Mouse (Mus musculus): ENCODE measurements around the gene C77080. TPM values are rescaled to one million over a fixed set of nuclear protein-coding genes. Genes with fewer than 3 reads are reported as not detected.

The C77080 gene
- polyA plus RNA-seq, 1 experiment from 2014 or later = 0.85 TPM

- H3K4me3 ChIP-seq (ENCODE audit: low read depth, low read length) = no peak overlapping the region
- 65% methylated on average over 4 of the region's 4 CpGs for WGBS (ENCODE audit: insufficient replicate concordance)
- peaks cover 27% of the 10 kb centered on the region for H3K4me1 ChIP-seq (ENCODE audit: control insufficient read depth, low read depth, low read length)
- no peaks in the 10 kb centered on the region for H3K9me3 ChIP-seq (replicated peaks; ENCODE audit: control insufficient read depth, low read length)
- H3K27ac ChIP-seq (ENCODE audit: low read length) = no peak overlapping the region
- no peaks in the 10 kb centered on the region for H3K27me3 ChIP-seq (ENCODE audit: control insufficient read depth, insufficient read depth, low read depth, low read length)
- no peak overlapping the region for H3K9ac ChIP-seq (ENCODE audit: low read depth, low read length)
- no peak for ATAC-seq (ENCODE audit: low read depth)
- H3K36me3 ChIP-seq (ENCODE audit: control insufficient read depth, insufficient read depth) = no peaks in the 10 kb centered on the region
- H3K4me2 ChIP-seq (ENCODE audit: low read depth, low read length) = no peak overlapping the region
Observed at GRCm38 (mm10) chr4:129259101-129259500, 2.1 kb downstream of the C77080 start.

- Histone ChIP-seq H3K27ac (ENCODE audit: low read length) (no peak overlapping the region), H3K4me3 (ENCODE audit: low read depth, low read length) (no peak overlapping the region), H3K4me1 (ENCODE audit: control insufficient read depth, low read depth, low read length) (peaks cover 16% of the 10 kb centered on the region), H3K27me3 (ENCODE audit: control insufficient read depth, insufficient read depth, low read depth, low read length) (no peaks in the 10 kb centered on the region), H3K36me3 (ENCODE audit: control insufficient read depth, insufficient read depth) (no peaks in the 10 kb centered on the region), H3K4me2 (ENCODE audit: low read depth, low read length) (peak overlapping the region; percentile 7; the same call in 1 of the 2 replicates), H3K9me3 (replicated peaks; ENCODE audit: control insufficient read depth, low read length) (no peaks in the 10 kb centered on the region), H3K9ac (ENCODE audit: low read depth, low read length) (no peak overlapping the region)
- peak; percentile 82 for ATAC-seq (ENCODE audit: low read depth)
- WGBS (ENCODE audit: insufficient replicate concordance) = 16% methylated on average over 8 of the region's 8 CpGs
Observed at GRCm38 (mm10) chr4:129256450-129257380, 4.5 kb downstream of the C77080 start.

GRCm38 (mm10) chr4:129254571-129254970 lies 6.6 kb downstream of the C77080 start:
- no peaks in the 10 kb centered on the region for H3K9me3 ChIP-seq (replicated peaks; ENCODE audit: control insufficient read depth, low read length)
- H3K4me1 ChIP-seq (ENCODE audit: control insufficient read depth, low read depth, low read length) = peaks cover 22% of the 10 kb centered on the region
- H3K27me3 ChIP-seq (ENCODE audit: control insufficient read depth, insufficient read depth, low read depth, low read length) = peaks cover 7% of the 10 kb centered on the region
- H3K36me3 ChIP-seq (ENCODE audit: control insufficient read depth, insufficient read depth) = no peaks in the 10 kb centered on the region
- H3K9ac ChIP-seq (ENCODE audit: low read depth, low read length) = no peak overlapping the region
- WGBS (ENCODE audit: insufficient replicate concordance) = 65% methylated on average over 3 of the region's 3 CpGs
- H3K27ac ChIP-seq (ENCODE audit: low read length) = no peak overlapping the region
- H3K4me2 ChIP-seq (ENCODE audit: low read depth, low read length) = no peak overlapping the region
- H3K4me3 ChIP-seq (ENCODE audit: low read depth, low read length) = no peak overlapping the region
- ATAC-seq (ENCODE audit: low read depth) = no peak

GRCm38 (mm10) chr4:129252492-129252891 lies 8.7 kb downstream of the C77080 start:
- H3K4me1 ChIP-seq (ENCODE audit: control insufficient read depth, low read depth, low read length) = peaks cover 35% of the 10 kb centered on the region
- no peaks in the 10 kb centered on the region for H3K9me3 ChIP-seq (replicated peaks; ENCODE audit: control insufficient read depth, low read length)
- no peak overlapping the region for H3K4me3 ChIP-seq (ENCODE audit: low read depth, low read length)
- H3K36me3 ChIP-seq (ENCODE audit: control insufficient read depth, insufficient read depth) = no peaks in the 10 kb centered on the region
- H3K4me2 ChIP-seq (ENCODE audit: low read depth, low read length) = no peak overlapping the region
- H3K27me3 ChIP-seq (ENCODE audit: control insufficient read depth, insufficient read depth, low read depth, low read length) = peaks cover 28% of the 10 kb centered on the region
- no peak for ATAC-seq (ENCODE audit: low read depth)
- H3K27ac ChIP-seq (ENCODE audit: low read length) = no peak overlapping the region
- WGBS (ENCODE audit: insufficient replicate concordance) = 73% methylated on average over 2 of the region's 2 CpGs
- no peak overlapping the region for H3K9ac ChIP-seq (ENCODE audit: low read depth, low read length)

GRCm38 (mm10) chr4:129251482-129252125 lies 9.6 kb downstream of the C77080 start:
- ATAC-seq (ENCODE audit: low read depth) = no peak
- Histone ChIP-seq H3K4me1 (ENCODE audit: control insufficient read depth, low read depth, low read length) (peaks cover 27% of the 10 kb centered on the region), H3K27ac (ENCODE audit: low read length) (peak overlapping the region; percentile 63), H3K27me3 (ENCODE audit: control insufficient read depth, insufficient read depth, low read depth, low read length) (peaks cover 37% of the 10 kb centered on the region), H3K36me3 (ENCODE audit: control insufficient read depth, insufficient read depth) (no peaks in the 10 kb centered on the region), H3K9me3 (replicated peaks; ENCODE audit: control insufficient read depth, low read length) (no peaks in the 10 kb centered on the region), H3K4me3 (ENCODE audit: low read depth, low read length) (no peak overlapping the region), H3K4me2 (ENCODE audit: low read depth, low read length) (peak overlapping the region; percentile 44), H3K9ac (ENCODE audit: low read depth, low read length) (no peak overlapping the region)
- 12% methylated on average over 15 of the region's 15 CpGs for whole genome bisulfite sequencing (ENCODE audit: insufficient replicate concordance)

GRCm38 (mm10) chr4:129250759-129251481 lies 10.3 kb downstream of the C77080 start:
- ATAC-seq (ENCODE audit: low read depth) = peak; percentile 60
- H3K9ac ChIP-seq (ENCODE audit: low read depth, low read length) = no peak overlapping the region

GRCm38 (mm10) chr4:129249288-129249687 lies 11.9 kb downstream of the C77080 start:
- Histone ChIP-seq H3K4me2 (ENCODE audit: low read depth, low read length) (no peak overlapping the region), H3K9ac (ENCODE audit: low read depth, low read length) (no peak overlapping the region), H3K4me1 (ENCODE audit: control insufficient read depth, low read depth, low read length) (peaks cover 31% of the 10 kb centered on the region), H3K27me3 (ENCODE audit: control insufficient read depth, insufficient read depth, low read depth, low read length) (peaks cover 50% of the 10 kb centered on the region), H3K9me3 (replicated peaks; ENCODE audit: control insufficient read depth, low read length) (no peaks in the 10 kb centered on the region), H3K27ac (ENCODE audit: low read length) (no peak overlapping the region), H3K4me3 (ENCODE audit: low read depth, low read length) (no peak overlapping the region), H3K36me3 (ENCODE audit: control insufficient read depth, insufficient read depth) (no peaks in the 10 kb centered on the region)
- ATAC-seq (ENCODE audit: low read depth) = no peak
- 56% methylated on average over 7 of the region's 7 CpGs for WGBS (ENCODE audit: insufficient replicate concordance)

More at GRCm38 (mm10) chr4:129250759-129251481, 10.3 kb downstream of the C77080 start:
- H3K4me2 ChIP-seq (ENCODE audit: low read depth, low read length) = peak overlapping the region; percentile 44
- peaks cover 44% of the 10 kb centered on the region for H3K27me3 ChIP-seq (ENCODE audit: control insufficient read depth, insufficient read depth, low read depth, low read length)
- no peaks in the 10 kb centered on the region for H3K9me3 ChIP-seq (replicated peaks; ENCODE audit: control insufficient read depth, low read length)
- no peak overlapping the region for H3K4me3 ChIP-seq (ENCODE audit: low read depth, low read length)
- H3K36me3 ChIP-seq (ENCODE audit: control insufficient read depth, insufficient read depth) = no peaks in the 10 kb centered on the region
- 38% methylated on average over 15 of the region's 15 CpGs for WGBS (ENCODE audit: insufficient replicate concordance)
- peaks cover 21% of the 10 kb centered on the region for H3K4me1 ChIP-seq (ENCODE audit: control insufficient read depth, low read depth, low read length)
- H3K27ac ChIP-seq (ENCODE audit: low read length) = peak overlapping the region; percentile 63

- Histone ChIP-seq H3K9me3 (replicated peaks; ENCODE audit: control insufficient read depth, low read length) (no peaks in the 10 kb centered on the region), H3K4me3 (ENCODE audit: low read depth, low read length) (peak overlapping the region; percentile 70), H3K27me3 (ENCODE audit: control insufficient read depth, insufficient read depth, low read depth, low read length) (peaks cover 50% of the 10 kb centered on the region), H3K27ac (ENCODE audit: low read length) (peak overlapping the region; percentile 56; the same call in 1 of the 2 replicates), H3K4me1 (ENCODE audit: control insufficient read depth, low read depth, low read length) (peaks cover 31% of the 10 kb centered on the region), H3K9ac (ENCODE audit: low read depth, low read length) (peak overlapping the region; percentile 67), H3K36me3 (ENCODE audit: control insufficient read depth, insufficient read depth) (no peaks in the 10 kb centered on the region), H3K4me2 (ENCODE audit: low read depth, low read length) (peak overlapping the region; percentile 90)
- WGBS (ENCODE audit: insufficient replicate concordance) = 3% methylated on average over 24 of the region's 74 CpGs
- no peak; the same call in 1 of the 2 replicates for ATAC-seq (ENCODE audit: low read depth)
Observed at GRCm38 (mm10) chr4:129248243-129248767, 12.9 kb downstream of the C77080 start.

Measured in liver, embryonic 16.5 days (tissue).